Mouse (Mus musculus): ENCODE measurements at regions not wholly inside any gene's neighbourhood (a gene's known extent, or its start where the extent isn't known, plus 50 kb on each side); places are given as distances from the start of the nearest gene placed in this dataset.
"Not testable (repeated sequence)": the region's sequence is repeated elsewhere in the genome, so short reads cannot be mapped to it uniquely, and the experiment has no call there.

- H3K27me3 ChIP-seq (ENCODE audit: control insufficient read depth, insufficient read depth, low read length); DNase-seq; H3K27ac ChIP-seq (ENCODE audit: control insufficient read depth, insufficient read depth, low read length); H3K36me3 ChIP-seq (ENCODE audit: control insufficient read depth, insufficient read depth, low read length); H3K4me3 ChIP-seq (ENCODE audit: control insufficient read depth, insufficient read depth, low read length); H3K4me1 ChIP-seq (replicated peaks; ENCODE audit: control insufficient read depth, insufficient read depth, low read length): not testable (repeated sequence)
- WGBS = 100% methylated on average over 1 of the region's 1 CpGs
Measured at GRCm38 (mm10) chr14:53572701-53573100, 681.2 kb downstream of the Dad1 start.

- H3K4me3 ChIP-seq (ENCODE audit: control insufficient read depth, insufficient read depth, low read length) = no peak overlapping the region
- H3K27me3 ChIP-seq (ENCODE audit: control insufficient read depth, insufficient read depth, low read length) = no peaks in the 10 kb centered on the region
- no peak overlapping the region; the same call in 1 of the 2 replicates for H3K27ac ChIP-seq (ENCODE audit: control insufficient read depth, insufficient read depth, low read length)
- 11% methylated on average over 2 of the region's 2 CpGs for WGBS
- no peaks in the 10 kb centered on the region for H3K36me3 ChIP-seq (ENCODE audit: control insufficient read depth, insufficient read depth, low read length)
- peaks cover 8% of the 10 kb centered on the region for H3K4me1 ChIP-seq (replicated peaks; ENCODE audit: control insufficient read depth, insufficient read depth, low read length)
- TF ChIP-seq POLR2A (IDR thresholded peaks at IDR 0.05; ENCODE audit: control insufficient read depth, extremely low read depth, insufficient read depth, low read length, poor library complexity) (no peak), CTCF (IDR thresholded peaks at IDR 0.05; ENCODE audit: borderline replicate concordance, control insufficient read depth, extremely low read depth, insufficient read depth, low read length, poor library complexity) (no peak)
- peak; percentile 32 for DNase-seq
Measured at GRCm38 (mm10) chr14:53562606-53563005, 691.3 kb downstream of the Dad1 start.

- H3K36me3 ChIP-seq (ENCODE audit: control insufficient read depth, insufficient read depth, low read length); H3K27me3 ChIP-seq (ENCODE audit: control insufficient read depth, insufficient read depth, low read length); H3K4me3 ChIP-seq (ENCODE audit: control insufficient read depth, insufficient read depth, low read length); H3K4me1 ChIP-seq (replicated peaks; ENCODE audit: control insufficient read depth, insufficient read depth, low read length): not testable (repeated sequence)
- WGBS = 8% methylated on average over 5 of the region's 5 CpGs
- peak; percentile 70 for DNase-seq
- peak overlapping the region; percentile 73 for H3K27ac ChIP-seq (ENCODE audit: control insufficient read depth, insufficient read depth, low read length)
Measured at GRCm38 (mm10) chr14:53560146-53560545, 693.8 kb downstream of the Dad1 start.

GRCm38 (mm10) chr14:53559386-53559920, 694.5 kb downstream of the Dad1 start:
- DNase-seq = peak; percentile 37
- not testable (repeated sequence) for H3K4me3 ChIP-seq (ENCODE audit: control insufficient read depth, insufficient read depth, low read length); H3K27me3 ChIP-seq (ENCODE audit: control insufficient read depth, insufficient read depth, low read length); H3K4me1 ChIP-seq (replicated peaks; ENCODE audit: control insufficient read depth, insufficient read depth, low read length); H3K36me3 ChIP-seq (ENCODE audit: control insufficient read depth, insufficient read depth, low read length)
- H3K27ac ChIP-seq (ENCODE audit: control insufficient read depth, insufficient read depth, low read length) = peak overlapping the region; percentile 73

GRCm38 (mm10) chr14:53553771-53554170, 700.1 kb downstream of the Dad1 start:
- Histone ChIP-seq H3K27ac (ENCODE audit: control insufficient read depth, insufficient read depth, low read length) (peak overlapping the region; percentile 91), H3K27me3 (ENCODE audit: control insufficient read depth, insufficient read depth, low read length) (no peaks in the 10 kb centered on the region), H3K4me3 (ENCODE audit: control insufficient read depth, insufficient read depth, low read length) (no peak overlapping the region), H3K36me3 (ENCODE audit: control insufficient read depth, insufficient read depth, low read length) (no peaks in the 10 kb centered on the region), H3K4me1 (replicated peaks; ENCODE audit: control insufficient read depth, insufficient read depth, low read length) (peaks cover 9% of the 10 kb centered on the region)
- peak; percentile 36 for DNase-seq
- TF ChIP-seq POLR2A (IDR thresholded peaks at IDR 0.05; ENCODE audit: control insufficient read depth, extremely low read depth, insufficient read depth, low read length, poor library complexity) (no peak), CTCF (IDR thresholded peaks at IDR 0.05; ENCODE audit: borderline replicate concordance, control insufficient read depth, extremely low read depth, insufficient read depth, low read length, poor library complexity) (no peak)

GRCm38 (mm10) chr14:53547365-53547764, 706.5 kb downstream of the Dad1 start:
- H3K36me3 ChIP-seq (ENCODE audit: control insufficient read depth, insufficient read depth, low read length); H3K4me3 ChIP-seq (ENCODE audit: control insufficient read depth, insufficient read depth, low read length); H3K27me3 ChIP-seq (ENCODE audit: control insufficient read depth, insufficient read depth, low read length); H3K27ac ChIP-seq (ENCODE audit: control insufficient read depth, insufficient read depth, low read length): not testable (repeated sequence)
- peaks cover 15% of the 10 kb centered on the region for H3K4me1 ChIP-seq (replicated peaks; ENCODE audit: control insufficient read depth, insufficient read depth, low read length)
- peak; percentile 60 for DNase-seq

- H3K36me3 ChIP-seq (ENCODE audit: control insufficient read depth, insufficient read depth, low read length) = no peaks in the 10 kb centered on the region
- peaks cover 15% of the 10 kb centered on the region for H3K4me1 ChIP-seq (replicated peaks; ENCODE audit: control insufficient read depth, insufficient read depth, low read length)
- peak overlapping the region; percentile 47 for H3K4me3 ChIP-seq (ENCODE audit: control insufficient read depth, insufficient read depth, low read length)
- H3K27ac ChIP-seq (ENCODE audit: control insufficient read depth, insufficient read depth, low read length) = peak overlapping the region; percentile 90
- peak; percentile 55 for DNase-seq
- H3K27me3 ChIP-seq (ENCODE audit: control insufficient read depth, insufficient read depth, low read length) = no peaks in the 10 kb centered on the region
- 1% methylated on average over 5 of the region's 5 CpGs for WGBS
- TF ChIP-seq POLR2A (IDR thresholded peaks at IDR 0.05; ENCODE audit: control insufficient read depth, extremely low read depth, insufficient read depth, low read length, poor library complexity) = no peak
- no peak for TF ChIP-seq CTCF (IDR thresholded peaks at IDR 0.05; ENCODE audit: borderline replicate concordance, control insufficient read depth, extremely low read depth, insufficient read depth, low read length, poor library complexity)
Measured at GRCm38 (mm10) chr14:53545351-53545750, 708.6 kb downstream of the Dad1 start.

- peaks cover 15% of the 10 kb centered on the region for H3K4me1 ChIP-seq (replicated peaks; ENCODE audit: control insufficient read depth, insufficient read depth, low read length)
- WGBS = 18% methylated on average over 2 of the region's 2 CpGs
- not testable (repeated sequence) for H3K27me3 ChIP-seq (ENCODE audit: control insufficient read depth, insufficient read depth, low read length); H3K27ac ChIP-seq (ENCODE audit: control insufficient read depth, insufficient read depth, low read length); H3K4me3 ChIP-seq (ENCODE audit: control insufficient read depth, insufficient read depth, low read length); H3K36me3 ChIP-seq (ENCODE audit: control insufficient read depth, insufficient read depth, low read length)
- peak; percentile 76 for DNase-seq
Measured at GRCm38 (mm10) chr14:53541640-53542039, 712.3 kb downstream of the Dad1 start.
